Mouse (Mus musculus) small intestine, adult 2 months (tissue): ENCODE measurements around the gene Morc2a. TPM values are rescaled to one million over a fixed set of nuclear protein-coding genes. Genes with fewer than 3 reads are reported as not detected.

Experiments
- H3K27ac ChIP-seq: fragments of 200-500 bp; 2 replicates; pipeline ENCODE4 v1.5.1; 2012; ENCODE audit warnings: low read depth, low read length, control low read depth, inconsistent platforms; ENCODE audit not compliant: insufficient read depth
- H3K27me3 ChIP-seq: fragments of 200-500 bp; 2 replicates; pipeline ENCODE4 v1.6.1; 2012; ENCODE audit warnings: mild to moderate bottlenecking, moderate library complexity, low read length, inconsistent platforms; ENCODE audit not compliant: control insufficient read depth, insufficient read depth
- H3K36me3 ChIP-seq: fragments of 200-500 bp; 2 replicates; pipeline ENCODE4 v1.6.1; 2012; ENCODE audit warnings: mild to moderate bottlenecking, low read length, control low read depth, inconsistent platforms; ENCODE audit not compliant: control insufficient read depth, insufficient read depth
- H3K4me1 ChIP-seq: fragments of 200-500 bp; 2 replicates; pipeline ENCODE4 v1.6.1; 2012; ENCODE audit warnings: low read length, inconsistent platforms, mixed read lengths; ENCODE audit not compliant: control insufficient read depth, insufficient read depth, insufficient read length
- H3K4me3 ChIP-seq: fragments of 200-500 bp; 2 replicates; pipeline ENCODE4 v1.5.1; 2012; ENCODE audit warnings: low read depth, mild to moderate bottlenecking, control low read depth, inconsistent platforms, low read length, moderate library complexity
- CTCF ChIP-seq: fragments of 200-500 bp; IDR thresholded peaks from 2 replicates; pipeline ENCODE4 v1.5.1; 2012; ENCODE audit warnings: low read depth, mild to moderate bottlenecking, control low read depth, inconsistent platforms, low read length, moderate library complexity, mixed read lengths; ENCODE audit not compliant: insufficient replicate concordance, insufficient read length; ENCODE audit errors: extremely low read depth
- POLR2A ChIP-seq: fragments of 200-500 bp; IDR thresholded peaks from 2 replicates; pipeline ENCODE4 v1.6.1; 2012; ENCODE audit warnings: low read depth, mild to moderate bottlenecking, control low read depth, inconsistent platforms, low read length, moderate library complexity
- WGBS: fragments of 180-500 bp; shearing (Covaris S2); methylation state at CpG from one replicate; pipeline ENCODE4 v1.1.7; 2018; 5-methylcytosine and 5-hydroxymethylcytosine counted together
- polyA plus RNA-seq: library from polyadenylated mRNA; depleted of rRNA; stranded (reverse); fragments of >200 nt; gene quantifications from 2 replicates; pipeline ENCODE4 v1.2.3, GENCODE M21; 2012; rRNA removed

Gene Morc2a
- polyA plus RNA-seq, 1 experiment = 4.2 TPM

GRCm38 (mm10) chr11:3738778-3739177 lies 89.8 kb downstream of the Morc2a start:
- H3K4me1 ChIP-seq = no peaks in the 10 kb centered on the region
- H3K27me3 ChIP-seq = no peaks in the 10 kb centered on the region
- TF ChIP-seq CTCF (no peak), POLR2A (no peak)
- WGBS = 62% methylated on average over 2 of the region's 2 CpGs
- no peak overlapping the region for H3K4me3 ChIP-seq
- no peaks in the 10 kb centered on the region for H3K36me3 ChIP-seq
- H3K27ac ChIP-seq = no peak overlapping the region

Other genes with a start within 250 kb of the Morc2a start
- gene Limk2, start 240.0 kb upstream of the Morc2a start, polyA plus RNA-seq = 40.1 and 70.5 TPM in 2 replicates
- gene Rnf185, start 196.8 kb upstream of the Morc2a start, polyA plus RNA-seq = 13.5 and 29.8 TPM in 2 replicates
- gene Pla2g3, start 160.9 kb upstream of the Morc2a start, polyA plus RNA-seq = 0.18 and 0.48 TPM in 2 replicates
- 12.9 and 22.5 TPM in 2 replicates for gene Inpp5j, start 144.4 kb upstream of the Morc2a start, polyA plus RNA-seq
- gene Selenom, start 134.5 kb upstream of the Morc2a start, polyA plus RNA-seq = 107 and 174 TPM in 2 replicates
- gene Smtn, start 108.6 kb upstream of the Morc2a start, polyA plus RNA-seq = 46.4 and 54.0 TPM in 2 replicates
- 0.11 and 0.52 TPM in 2 replicates for gene Osbp2, start 214.7 kb downstream of the Morc2a start, polyA plus RNA-seq
- 0.06 TPM in 2 replicates for gene 4921536K21Rik, start 245.9 kb downstream of the Morc2a start, polyA plus RNA-seq
- gene Dusp18, start 246.0 kb downstream of the Morc2a start, polyA plus RNA-seq = 1.4 and 2.4 TPM in 2 replicates